Mouse (Mus musculus) lung, postnatal 0 days (tissue): ENCODE measurements around the gene B2m.

Experiments used
- CTCF ChIP-seq: IDR thresholded peaks from 2 replicates; pipeline ENCODE4 v1.5.1; 2016; ENCODE audit warnings: antibody characterized with exemption, mild to moderate bottlenecking
- EP300 ChIP-seq: IDR thresholded peaks from 2 replicates; pipeline ENCODE4 v1.6.1; 2016; ENCODE audit warnings: antibody characterized with exemption, mild to moderate bottlenecking, control low read depth

GRCm38 (mm10) chr2:122117961-122118958, 29.2 kb upstream of the B2m start, which contains the start of gene Spg11:
- TF ChIP-seq CTCF (peak; percentile 6; the same call in 1 of the 2 replicates), EP300 (peak; percentile 51; the same call in 1 of the 2 replicates)
